Mouse (Mus musculus) thymus, adult 2 months (tissue): ENCODE data around the gene Lmo4. TPM values are rescaled to one million over a fixed set of nuclear protein-coding genes. Genes with fewer than 3 reads are reported as not detected.

Experiments used
- DNase-seq: peaks from one replicate; pipeline ENCODE4 v3.0.0; 2021
- H3K27ac ChIP-seq: fragments of 200-500 bp; 2 replicates; pipeline ENCODE4 v1.5.1; 2012; ENCODE audit warnings: low read length, control low read depth; ENCODE audit not compliant: control insufficient read depth, insufficient read depth
- H3K27me3 ChIP-seq: fragments of 200-500 bp; 2 replicates; pipeline ENCODE4 v1.6.1; 2012; ENCODE audit warnings: mild to moderate bottlenecking, low read length, moderate library complexity, mixed read lengths; ENCODE audit not compliant: control insufficient read depth, insufficient read depth
- H3K36me3 ChIP-seq: fragments of 200-500 bp; 2 replicates; pipeline ENCODE4 v1.6.1; 2012; ENCODE audit warnings: mild to moderate bottlenecking, low read length, moderate library complexity; ENCODE audit not compliant: control insufficient read depth, insufficient read depth
- H3K4me1 ChIP-seq: fragments of 200-500 bp; replicated peaks from 2 replicates; pipeline ENCODE4 v1.6.1; 2012; ENCODE audit warnings: low read length; ENCODE audit not compliant: control insufficient read depth, insufficient read depth
- H3K4me3 ChIP-seq: fragments of 200-500 bp; 2 replicates; pipeline ENCODE4 v1.5.1; 2012; ENCODE audit warnings: mild to moderate bottlenecking, low read length, control low read depth, moderate library complexity; ENCODE audit not compliant: control insufficient read depth, insufficient read depth
- CTCF ChIP-seq: fragments of 200-500 bp; IDR thresholded peaks from 2 replicates; pipeline ENCODE4 v1.5.1; 2012; ENCODE audit warnings: mild to moderate bottlenecking, control low read depth, low read length, moderate library complexity, borderline replicate concordance; ENCODE audit not compliant: control insufficient read depth, poor library complexity, insufficient read depth; ENCODE audit errors: extremely low read depth
- POLR2A ChIP-seq: fragments of 200-500 bp; IDR thresholded peaks from 2 replicates; pipeline ENCODE4 v1.6.1; 2012; ENCODE audit warnings: mild to moderate bottlenecking, low read length, control low read depth, moderate library complexity; ENCODE audit not compliant: control insufficient read depth, poor library complexity, insufficient read depth; ENCODE audit errors: extremely low read depth
- WGBS: fragments of 180-500 bp; shearing (Covaris S2); methylation state at CpG from one replicate; pipeline ENCODE4 v1.1.7; 2018; 5-methylcytosine and 5-hydroxymethylcytosine counted together
- polyA plus RNA-seq: library from polyadenylated mRNA; depleted of rRNA; stranded (reverse); fragments of >200 nt; gene quantifications from 2 replicates; pipeline ENCODE4 v1.2.3, GENCODE M21; 2012

The Lmo4 gene
- polyA plus RNA-seq, 1 experiment: 99.1 TPM

DNA sequence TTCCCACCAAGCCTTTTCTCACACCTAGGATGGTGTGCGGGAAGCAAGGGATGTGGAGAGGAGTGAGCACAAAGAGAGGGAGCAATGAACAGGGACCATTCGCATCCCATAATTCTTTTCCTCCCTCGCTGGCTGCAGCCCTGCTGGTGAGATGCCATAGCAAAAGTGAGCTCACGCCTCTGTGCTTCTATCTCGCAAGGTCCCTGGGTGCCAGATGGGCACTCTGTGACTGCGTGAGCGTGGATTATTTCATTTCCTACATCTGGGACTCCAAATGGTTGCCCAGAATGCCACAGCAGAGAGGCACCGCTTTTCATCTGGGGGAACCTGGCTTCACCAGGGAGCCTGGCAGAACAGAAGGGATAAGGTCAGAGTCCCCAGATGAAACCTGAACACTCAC is 63.2 kb downstream of the Lmo4 start:
- Histone ChIP-seq H3K36me3 (no peaks in the 10 kb centered on the region), H3K27ac (no peak overlapping the region), H3K4me3 (no peak overlapping the region), H3K4me1 (no peaks in the 10 kb centered on the region), H3K27me3 (no peaks in the 10 kb centered on the region)
- 93% methylated on average over 8 of the region's 8 CpGs for WGBS
- no peak for TF ChIP-seq POLR2A
- TF ChIP-seq CTCF: no peak
- no peak for DNase-seq

DNA sequence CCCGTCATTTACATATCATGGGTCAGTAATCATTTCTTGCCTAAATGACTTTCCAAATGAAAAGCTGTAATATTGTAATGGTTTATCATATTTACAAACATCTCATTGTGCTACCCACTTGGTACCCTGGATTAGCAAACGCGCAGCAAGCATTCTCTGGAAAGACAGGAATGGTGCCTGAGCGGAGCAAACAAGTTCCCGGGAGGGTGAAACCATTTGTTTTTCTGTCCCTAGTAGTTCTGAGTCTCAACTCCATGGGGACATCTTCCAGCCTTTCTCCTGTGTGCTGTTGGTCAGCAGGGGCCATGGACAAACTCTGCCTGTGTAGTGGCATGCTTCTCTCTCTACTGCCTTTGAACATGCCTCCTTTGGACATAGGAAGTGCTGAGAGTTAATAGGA is 64.2 kb downstream of the Lmo4 start:
- Histone ChIP-seq H3K27ac (no peak overlapping the region), H3K27me3 (no peaks in the 10 kb centered on the region), H3K4me3 (no peak overlapping the region), H3K4me1 (no peaks in the 10 kb centered on the region), H3K36me3 (no peaks in the 10 kb centered on the region)
- DNase-seq: no peak
- TF ChIP-seq POLR2A: no peak
- no peak for TF ChIP-seq CTCF
- WGBS: 99% methylated on average over 5 of the region's 5 CpGs

DNA sequence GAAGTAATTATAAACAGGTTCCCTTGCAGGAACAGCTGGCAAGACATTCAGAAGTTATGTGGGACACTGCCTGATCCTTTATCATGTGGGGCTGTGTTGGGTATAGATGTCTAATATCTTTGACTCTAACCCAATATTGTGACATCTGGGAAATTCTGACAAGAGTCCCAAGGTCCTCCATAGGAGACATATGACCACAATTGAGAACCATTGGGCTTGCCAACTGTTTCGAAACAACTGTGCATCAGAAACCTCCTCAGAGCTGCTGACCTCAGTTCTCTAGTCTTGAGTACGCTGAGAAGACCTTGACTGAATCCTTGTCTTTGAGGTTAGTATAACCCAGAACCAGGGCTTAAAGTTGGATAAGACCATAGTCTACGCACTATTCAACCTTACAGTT is 66.4 kb downstream of the Lmo4 start:
- Histone ChIP-seq H3K4me3 (no peak overlapping the region), H3K27me3 (no peaks in the 10 kb centered on the region), H3K4me1 (no peaks in the 10 kb centered on the region), H3K36me3 (no peaks in the 10 kb centered on the region), H3K27ac (no peak overlapping the region)
- 99% methylated on average over 3 of the region's 3 CpGs for WGBS
- TF ChIP-seq CTCF (no peak), POLR2A (no peak)
- no peak for DNase-seq
